Mouse (Mus musculus) urinary bladder, postnatal 4 days (tissue): ENCODE data around the gene Zfp770.

Source experiments
- DNase-seq, 2 experiments: peaks; one replicate each; pipeline ENCODE4 v3.0.0; 2021 to 2022; ENCODE audit warnings: low spot score in 2 of 2

Gene Zfp770

DNA sequence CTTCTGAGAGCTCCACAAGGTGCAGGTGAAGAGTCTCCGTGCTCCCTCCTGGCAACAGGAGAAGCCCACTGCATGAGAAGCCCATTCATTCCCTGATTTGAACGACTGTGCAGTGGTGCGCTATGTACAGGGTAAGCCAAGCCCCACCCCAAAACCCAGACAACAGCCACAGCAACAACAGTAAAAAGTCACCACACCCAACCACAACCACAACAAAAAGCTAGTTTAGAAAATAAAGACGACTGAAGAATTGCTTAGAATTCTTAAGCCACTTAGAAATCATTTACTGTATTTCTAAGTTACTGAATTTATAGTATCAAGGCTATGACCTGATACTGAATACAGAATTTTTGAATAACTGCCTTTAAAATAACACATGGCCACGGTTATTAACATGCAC, 56.4 kb downstream of the Zfp770 start:
- no peak for DNase-seq

GRCm38 (mm10) chr2:114143842-114144241, 57.4 kb downstream of the Zfp770 start:
- no peak for DNase-seq
